Mouse (Mus musculus) small intestine, adult 2 months (tissue): ENCODE measurements around the gene Cacul1.

Source experiments
- CTCF ChIP-seq: fragments of 200-500 bp; IDR thresholded peaks from 2 replicates; pipeline ENCODE4 v1.5.1; 2012; ENCODE audit warnings: low read depth, mild to moderate bottlenecking, control low read depth, inconsistent platforms, low read length, moderate library complexity, mixed read lengths; ENCODE audit not compliant: insufficient replicate concordance, insufficient read length; ENCODE audit errors: extremely low read depth
- POLR2A ChIP-seq: fragments of 200-500 bp; IDR thresholded peaks from 2 replicates; pipeline ENCODE4 v1.6.1; 2012; ENCODE audit warnings: low read depth, mild to moderate bottlenecking, control low read depth, inconsistent platforms, low read length, moderate library complexity

DNA sequence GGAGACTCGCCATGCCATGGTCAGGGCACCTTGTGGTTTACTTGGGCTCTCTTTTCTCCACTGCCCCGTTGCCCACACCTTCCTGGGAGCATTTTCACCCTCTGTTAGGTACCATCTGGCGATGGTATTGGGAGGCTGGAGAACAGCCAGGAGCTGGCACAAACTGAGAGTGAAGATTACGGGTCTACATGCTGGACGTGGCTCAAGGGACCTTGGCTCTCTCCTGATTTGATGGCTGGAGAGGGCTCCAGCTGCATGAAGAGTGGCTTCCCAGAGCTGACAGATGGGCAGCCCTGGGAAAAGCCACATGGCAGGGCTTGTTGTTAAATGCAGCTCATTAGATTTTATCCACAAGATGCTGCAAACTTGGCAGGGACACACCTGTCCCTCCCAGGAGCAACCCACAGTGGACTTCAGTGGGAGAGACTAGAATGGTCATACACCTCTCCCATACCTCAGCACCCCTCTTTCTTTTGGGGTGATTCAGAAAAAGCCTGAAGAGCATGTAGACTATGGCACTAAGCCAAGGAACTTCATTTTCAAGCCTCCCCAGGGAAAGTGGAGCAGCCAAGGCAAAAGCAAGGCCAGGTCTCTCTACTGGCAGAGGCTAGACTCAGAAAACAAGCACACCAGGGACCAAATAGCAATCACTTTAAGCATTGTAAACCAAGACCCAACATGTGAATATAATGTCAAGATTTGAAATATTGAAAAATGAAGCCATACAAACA lies 34.8 kb upstream of the Cacul1 start:
- no peak for TF ChIP-seq POLR2A
- TF ChIP-seq CTCF: no peak
